Mouse (Mus musculus) forebrain, embryonic 15.5 days (tissue): ENCODE results near the gene Gm48551. TPM values are rescaled to one million over a fixed set of nuclear protein-coding genes. Genes with fewer than 3 reads are reported as not detected.
A peak's percentile ranks its signal among the peaks of the same experiment; 100 is the strongest.

Experiments used
- ATAC-seq: fragments of 200-750 bp; cut with Nextera tagmentation; replicated peaks from 2 replicates; pipeline ENCODE4 v1.8.0; 2017; ENCODE audit warnings: mild to moderate bottlenecking, moderate TSS enrichment, moderate library complexity
- H3K27ac ChIP-seq: fragments of 300-500 bp; sonication (generic); replicated peaks from 2 replicates; pipeline ENCODE4 v1.5.1; 2015; ENCODE audit warnings: mild to moderate bottlenecking, inconsistent platforms
- H3K27me3 ChIP-seq: fragments of 300-500 bp; sonication (generic); 2 replicates; pipeline ENCODE4 v1.6.1; 2015; ENCODE audit warnings: inconsistent platforms
- H3K36me3 ChIP-seq: fragments of 300-500 bp; sonication (generic); 2 replicates; pipeline ENCODE4 v1.6.1; 2015; ENCODE audit warnings: mild to moderate bottlenecking, inconsistent platforms
- H3K4me1 ChIP-seq: fragments of 300-500 bp; sonication (generic); 2 replicates; pipeline ENCODE4 v1.6.1; 2015; ENCODE audit warnings: inconsistent platforms
- H3K4me2 ChIP-seq: fragments of 300-500 bp; sonication (generic); replicated peaks from 2 replicates; pipeline ENCODE4 v1.6.1; 2015; ENCODE audit warnings: mild to moderate bottlenecking, inconsistent platforms
- H3K4me3 ChIP-seq: fragments of 300-500 bp; sonication (generic); 2 replicates; pipeline ENCODE4 v1.5.1; 2015; ENCODE audit warnings: mild to moderate bottlenecking, inconsistent platforms
- H3K9ac ChIP-seq: fragments of 300-500 bp; sonication (generic); replicated peaks from 2 replicates; pipeline ENCODE4 v1.6.1; 2015; ENCODE audit warnings: mild to moderate bottlenecking, inconsistent platforms
- H3K9me3 ChIP-seq: fragments of 300-500 bp; sonication (generic); 2 replicates; pipeline ENCODE4 v1.6.1; 2016; ENCODE audit warnings: inconsistent platforms
- WGBS: fragments of 180-500 bp; shearing (Covaris S2); methylation state at CpG from one replicate; pipeline ENCODE4 v1.1.7; 2015; ENCODE audit warnings: mixed read lengths; 5-methylcytosine and 5-hydroxymethylcytosine counted together
- polyA plus RNA-seq: library from polyadenylated mRNA; unstranded; fragments of >200 nt; fragmentation: Nextera tagmentation; extraction: Ambion mirVana; gene quantifications from 2 replicates; pipeline ENCODE4 v1.2.1, GENCODE M21; 2015

The Gm48551 gene
- polyA plus RNA-seq, 1 experiment from 2014 or later, result 6.6 TPM

DNA sequence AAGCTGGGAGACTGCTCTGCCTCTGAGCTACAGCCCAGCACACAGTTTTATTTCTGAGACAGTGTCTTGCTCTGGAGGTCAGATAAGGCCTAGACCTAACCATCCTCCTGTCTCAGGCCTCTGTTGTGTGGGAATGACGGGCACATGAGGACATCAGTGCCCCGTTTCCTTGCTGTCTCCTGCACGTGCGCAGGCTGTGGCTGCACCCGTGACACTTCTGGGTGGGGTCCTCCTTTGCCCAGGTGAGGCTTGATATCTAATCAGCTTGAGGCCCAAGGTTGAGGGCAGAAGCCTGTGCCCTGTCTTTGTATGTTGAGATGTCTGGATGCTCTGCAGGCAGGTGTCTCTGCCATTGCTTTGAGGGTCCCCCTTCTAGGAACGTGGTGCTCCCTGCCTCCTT is 8.0 kb downstream of the Gm48551 start:
- Histone ChIP-seq H3K4me2 (no peak overlapping the region), H3K4me1 (peaks cover 21% of the 10 kb centered on the region), H3K4me3 (no peak overlapping the region), H3K36me3 (peaks cover 13% of the 10 kb centered on the region), H3K27me3 (no peaks in the 10 kb centered on the region), H3K27ac (no peak overlapping the region), H3K9me3 (no peaks in the 10 kb centered on the region), H3K9ac (no peak overlapping the region)
- ATAC-seq, result no peak
- 84% methylated on average over 6 of the region's 6 CpGs for WGBS

DNA sequence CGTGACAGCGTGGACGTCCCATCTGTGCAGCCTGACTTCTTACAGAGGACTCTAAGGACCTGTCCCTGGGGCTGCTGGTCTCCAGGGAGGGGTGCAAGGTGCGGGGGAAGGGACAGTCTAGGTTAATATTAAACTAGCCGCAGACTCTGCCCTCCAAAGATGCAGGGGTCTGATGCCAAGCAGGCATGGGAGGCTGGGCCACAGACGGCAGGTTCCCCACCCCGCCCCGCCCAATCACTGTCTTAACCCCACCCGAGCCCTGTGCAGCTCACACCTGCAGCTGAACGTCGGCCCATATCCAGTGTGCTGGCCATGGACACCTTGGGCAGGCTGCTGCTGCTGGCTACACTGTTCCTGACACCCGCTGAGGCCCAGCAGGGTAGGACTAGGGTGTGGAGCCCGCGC is 8.5 kb downstream of the Gm48551 start, which contains the start of gene Smim24:
TSS of gene Smim24 (plus strand) at position 271 of the 405 bp plus-strand sequence.
- H3K4me3 ChIP-seq, result peak within 1 kb of the TSS; percentile 20
- H3K9me3 ChIP-seq, result no peaks in the 10 kb centered on the region
- H3K4me1 ChIP-seq, result peaks cover 21% of the 10 kb centered on the region
- H3K27me3 ChIP-seq, result no peaks in the 10 kb centered on the region
- 74% methylated on average over 14 of the region's 14 CpGs for WGBS
- no peak within 1 kb of the TSS for H3K27ac ChIP-seq
- peak within 1 kb of the TSS; percentile 36 for H3K4me2 ChIP-seq
- no peak for ATAC-seq
- peaks cover 7% of the 10 kb centered on the region for H3K36me3 ChIP-seq
- H3K9ac ChIP-seq, result peak within 1 kb of the TSS; percentile 37

DNA sequence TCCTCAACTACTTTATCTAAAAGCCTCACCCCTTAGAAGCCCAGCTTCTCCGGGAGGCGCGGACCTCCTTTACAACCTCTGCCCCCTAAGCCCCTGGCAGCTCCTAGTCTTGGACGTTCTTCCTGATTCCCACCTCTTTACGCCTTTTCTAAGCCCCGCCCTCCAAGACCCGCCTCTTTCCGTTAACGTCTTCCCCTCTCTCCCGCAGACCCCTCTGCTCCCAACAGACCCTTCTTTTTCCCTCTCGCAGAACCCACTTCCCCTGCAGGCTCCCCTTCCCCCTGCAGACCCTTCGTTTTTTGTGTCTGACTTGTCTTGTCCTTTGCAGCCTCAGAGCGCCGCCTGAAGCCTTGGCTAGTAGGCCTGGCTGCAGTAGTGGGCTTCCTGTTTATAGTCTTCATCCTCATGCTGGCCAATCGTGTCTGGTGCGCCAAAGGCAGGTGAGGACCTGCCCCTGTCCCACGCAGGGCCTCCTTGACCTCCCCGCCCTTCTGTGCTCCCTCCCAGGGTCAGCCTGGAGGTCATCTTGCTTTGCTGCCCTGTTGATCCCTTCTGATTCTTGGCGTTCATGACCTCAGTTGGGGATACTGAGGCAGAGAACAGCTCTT is 9.3 kb downstream of the Gm48551 start:
- Histone ChIP-seq H3K4me1 (peaks cover 21% of the 10 kb centered on the region), H3K27me3 (no peaks in the 10 kb centered on the region), H3K4me2 (peak overlapping the region; percentile 36), H3K9ac (peak overlapping the region; percentile 37), H3K4me3 (peak overlapping the region; percentile 20), H3K36me3 (no peaks in the 10 kb centered on the region), H3K27ac (no peak overlapping the region), H3K9me3 (no peaks in the 10 kb centered on the region)
- WGBS, result 8% methylated on average over 19 of the region's 19 CpGs
- no peak for ATAC-seq

DNA sequence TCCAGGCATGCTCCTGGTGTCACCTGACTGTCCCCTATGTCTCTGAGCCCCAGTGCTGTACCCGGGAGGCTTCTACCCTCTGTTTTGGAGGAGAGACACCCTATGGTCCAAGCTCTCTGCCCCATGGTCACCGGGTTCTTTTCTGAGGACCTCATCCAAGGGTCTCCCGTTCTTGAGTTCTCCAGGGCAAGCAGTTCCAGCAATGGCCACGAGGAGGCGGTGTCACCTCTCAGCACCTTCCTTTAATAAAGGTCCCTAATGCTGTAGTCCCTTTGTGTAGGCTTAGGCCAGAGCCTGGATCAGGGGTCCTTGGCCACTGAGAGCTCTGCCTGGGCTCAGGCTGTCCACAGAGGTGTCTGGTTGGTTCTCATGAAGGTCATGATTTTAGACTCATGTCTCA is 10.9 kb downstream of the Gm48551 start:
- 16% methylated on average over 5 of the region's 5 CpGs for WGBS
- H3K4me3 ChIP-seq, result no peak overlapping the region
- H3K9me3 ChIP-seq, result no peaks in the 10 kb centered on the region
- no peak overlapping the region for H3K4me2 ChIP-seq
- no peak for ATAC-seq
- no peak overlapping the region for H3K9ac ChIP-seq
- H3K36me3 ChIP-seq, result 0 out of 2 replicates have a peak, but pooled peaks cover 2% of the 10 kb centered on the region
- no peaks in the 10 kb centered on the region for H3K27me3 ChIP-seq
- H3K27ac ChIP-seq, result 0 out of 2 replicates have a peak overlapping the region, but pooled peaks have one; percentile 17
- H3K4me1 ChIP-seq, result peaks cover 26% of the 10 kb centered on the region

DNA sequence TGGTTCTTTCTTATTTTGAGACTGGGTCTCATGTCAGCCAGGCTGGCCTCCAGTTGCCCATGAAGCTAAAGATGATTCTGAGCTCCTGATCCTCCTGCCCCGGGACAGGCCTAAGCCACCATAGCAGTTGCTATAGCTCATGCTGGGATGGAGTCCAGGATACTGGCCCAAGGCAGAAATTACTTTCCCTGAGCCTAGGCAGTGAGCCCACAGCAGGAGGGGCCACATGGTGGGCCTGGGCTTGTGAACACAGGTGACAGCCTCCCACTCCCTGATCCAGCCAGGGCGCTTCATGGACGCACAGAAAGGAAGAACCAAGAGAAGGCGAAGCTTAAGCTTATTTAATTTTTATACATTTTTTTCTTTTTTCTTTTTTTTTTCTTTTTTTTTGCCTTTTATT is 11.6 kb downstream of the Gm48551 start:
- WGBS, result 78% methylated on average over 4 of the region's 4 CpGs
- no peaks in the 10 kb centered on the region for H3K9me3 ChIP-seq
- H3K4me3 ChIP-seq, result no peak overlapping the region
- 0 out of 2 replicates have a peak overlapping the region, but pooled peaks have one; percentile 14 for H3K27ac ChIP-seq
- peaks cover 33% of the 10 kb centered on the region for H3K4me1 ChIP-seq
- no peak for ATAC-seq
- H3K9ac ChIP-seq, result 0 out of 2 replicates have a peak overlapping the region, but pooled peaks have one; percentile 21
- H3K27me3 ChIP-seq, result no peaks in the 10 kb centered on the region
- no peak overlapping the region for H3K4me2 ChIP-seq
- H3K36me3 ChIP-seq, result peaks cover 7% of the 10 kb centered on the region; the same call in 1 of the 2 replicates

DNA sequence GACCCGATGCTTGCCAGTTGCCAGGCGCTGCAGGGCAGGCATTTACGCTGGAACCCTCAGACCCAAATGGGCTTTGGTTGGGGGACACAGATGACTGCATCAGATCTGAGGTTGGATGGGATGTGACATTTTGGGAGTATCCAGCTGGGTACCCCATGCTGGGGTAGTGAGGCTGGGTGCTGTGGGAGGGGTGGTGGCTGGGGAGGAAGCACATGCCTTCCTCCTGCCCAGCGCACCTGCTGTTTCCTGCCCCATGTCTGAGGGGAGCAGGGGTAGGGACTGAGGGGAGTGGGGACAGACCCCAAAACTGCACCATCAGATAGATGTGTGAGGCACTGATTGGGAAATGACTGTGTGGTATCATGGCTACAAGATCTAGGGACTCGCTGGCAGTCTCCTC is 12.5 kb downstream of the Gm48551 start:
- Histone ChIP-seq H3K4me2 (no peak overlapping the region), H3K9ac (peak overlapping the region; percentile 21; the same call in 1 of the 2 replicates), H3K36me3 (peaks cover 7% of the 10 kb centered on the region; the same call in 1 of the 2 replicates), H3K4me1 (peaks cover 42% of the 10 kb centered on the region), H3K4me3 (no peak overlapping the region), H3K27me3 (no peaks in the 10 kb centered on the region), H3K9me3 (no peaks in the 10 kb centered on the region), H3K27ac (no peak overlapping the region; the same call in 1 of the 2 replicates)
- 67% methylated on average over 5 of the region's 5 CpGs for WGBS
- ATAC-seq, result no peak

DNA sequence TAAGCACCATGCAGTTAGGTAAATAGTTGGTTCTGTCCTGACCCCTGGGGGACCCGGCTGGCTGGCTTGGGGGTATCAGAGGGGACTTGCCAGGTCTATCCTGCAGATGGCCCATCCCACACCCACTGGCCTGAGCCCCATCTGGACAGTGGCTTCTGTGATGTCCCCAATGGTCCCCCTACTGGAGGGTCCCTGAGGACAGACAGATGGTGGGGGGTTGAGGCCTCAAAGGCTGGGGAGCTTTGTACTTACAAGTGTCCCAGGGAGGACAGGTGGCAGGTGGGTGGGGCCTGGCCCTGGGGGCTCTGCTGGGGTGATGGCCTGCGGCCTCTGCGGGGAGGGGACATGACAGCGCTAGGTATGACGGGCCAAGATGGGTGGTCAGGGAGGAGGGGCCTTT is 15.0 kb downstream of the Gm48551 start:
- no peak for ATAC-seq
- no peaks in the 10 kb centered on the region for H3K9me3 ChIP-seq
- 71% methylated on average over 5 of the region's 5 CpGs for WGBS
- H3K36me3 ChIP-seq, result peaks cover 7% of the 10 kb centered on the region; the same call in 1 of the 2 replicates
- H3K27me3 ChIP-seq, result peaks cover under 1% of the 10 kb centered on the region; the same call in 1 of the 2 replicates
- no peak overlapping the region for H3K9ac ChIP-seq
- no peak overlapping the region for H3K4me3 ChIP-seq
- peaks cover 48% of the 10 kb centered on the region for H3K4me1 ChIP-seq
- H3K27ac ChIP-seq, result no peak overlapping the region
- 0 out of 2 replicates have a peak overlapping the region, but pooled peaks have one; percentile 43 for H3K4me2 ChIP-seq

DNA sequence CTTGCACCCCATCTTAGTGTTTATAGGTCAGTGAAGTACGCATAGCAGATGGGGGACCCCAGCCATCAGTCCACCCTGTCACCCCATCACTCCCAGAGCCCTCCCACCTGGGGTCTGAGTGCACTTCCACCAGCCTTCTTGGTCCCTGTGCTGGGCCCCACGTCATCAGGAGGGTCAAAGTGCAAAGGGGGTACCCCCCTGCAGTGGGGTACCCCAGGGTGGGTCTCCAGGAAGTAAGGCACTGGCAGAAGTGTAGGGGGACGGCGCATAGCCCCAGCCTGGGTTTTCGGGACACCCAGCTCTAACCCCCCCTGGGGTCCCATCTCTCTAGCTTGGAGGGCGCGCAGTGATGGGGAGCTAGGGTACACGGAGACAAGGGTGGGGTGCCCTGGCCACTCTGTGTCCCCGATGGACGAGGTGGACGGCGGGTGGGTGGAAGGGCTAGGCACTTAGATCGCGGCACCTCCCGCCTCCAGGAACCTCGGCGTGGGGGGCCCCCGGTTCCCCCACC is 15.6 kb downstream of the Gm48551 start:
- Histone ChIP-seq H3K27me3 (peaks cover 6% of the 10 kb centered on the region; the same call in 1 of the 2 replicates), H3K27ac (no peak overlapping the region; the same call in 1 of the 2 replicates), H3K9me3 (no peaks in the 10 kb centered on the region), H3K4me3 (0 out of 2 replicates have a peak overlapping the region, but pooled peaks have one; percentile 26), H3K4me2 (peak overlapping the region; percentile 43), H3K9ac (no peak overlapping the region), H3K36me3 (peaks cover 10% of the 10 kb centered on the region; the same call in 1 of the 2 replicates), H3K4me1 (peaks cover 48% of the 10 kb centered on the region)
- ATAC-seq, result no peak
- WGBS, result 82% methylated on average over 18 of the region's 18 CpGs

DNA sequence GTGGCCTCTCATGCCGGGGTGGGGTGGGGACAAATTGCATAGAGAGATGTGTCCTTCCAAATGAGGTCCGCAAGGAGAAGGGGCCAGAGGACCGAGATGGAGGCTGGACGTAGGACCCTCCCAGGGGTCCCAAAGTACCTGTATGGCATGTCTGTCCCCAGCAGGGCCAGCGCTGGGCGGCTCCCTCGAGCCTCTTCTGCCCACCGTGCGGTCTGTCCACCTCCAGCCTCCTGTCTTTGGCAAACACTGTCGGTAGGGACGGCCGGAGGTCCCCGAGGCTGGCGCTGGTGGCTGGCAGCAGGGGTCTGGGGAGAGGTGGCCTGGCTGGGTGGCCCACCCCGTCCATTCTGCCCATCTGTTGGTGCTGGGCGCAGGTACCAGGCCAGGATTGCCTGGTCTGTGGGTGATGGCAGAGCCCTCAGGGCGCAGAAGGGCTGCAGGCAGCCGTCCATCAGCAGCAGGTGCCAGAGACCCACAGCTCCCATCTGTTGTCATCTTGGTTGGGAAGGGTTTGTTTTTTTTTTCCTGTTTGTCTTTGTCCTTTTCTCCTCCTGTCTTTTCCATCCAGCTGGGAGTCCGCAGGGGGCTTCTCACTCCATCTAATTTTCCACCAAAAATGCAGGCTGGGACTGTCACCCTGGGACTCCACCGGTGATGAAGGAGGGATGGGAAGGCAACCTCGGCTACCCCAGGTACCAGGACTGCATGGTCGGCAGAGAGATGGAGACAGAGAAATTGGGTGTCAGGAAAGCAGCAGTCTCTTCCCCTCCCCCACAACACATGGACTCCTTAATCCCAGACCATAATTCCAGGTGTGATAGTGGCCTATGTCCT is 16.3 kb downstream of the Gm48551 start:
- WGBS, result 45% methylated on average over 21 of the region's 22 CpGs
- H3K9me3 ChIP-seq, result no peaks in the 10 kb centered on the region
- H3K36me3 ChIP-seq, result peaks cover 11% of the 10 kb centered on the region; the same call in 1 of the 2 replicates
- ATAC-seq, result no peak
- H3K9ac ChIP-seq, result peak overlapping the region; percentile 34; the same call in 1 of the 2 replicates
- H3K4me1 ChIP-seq, result peaks cover 48% of the 10 kb centered on the region
- peaks cover 7% of the 10 kb centered on the region; the same call in 1 of the 2 replicates for H3K27me3 ChIP-seq
- H3K4me2 ChIP-seq, result peak overlapping the region; percentile 43
- H3K4me3 ChIP-seq, result peak overlapping the region; percentile 26
- H3K27ac ChIP-seq, result peak overlapping the region; percentile 79

DNA sequence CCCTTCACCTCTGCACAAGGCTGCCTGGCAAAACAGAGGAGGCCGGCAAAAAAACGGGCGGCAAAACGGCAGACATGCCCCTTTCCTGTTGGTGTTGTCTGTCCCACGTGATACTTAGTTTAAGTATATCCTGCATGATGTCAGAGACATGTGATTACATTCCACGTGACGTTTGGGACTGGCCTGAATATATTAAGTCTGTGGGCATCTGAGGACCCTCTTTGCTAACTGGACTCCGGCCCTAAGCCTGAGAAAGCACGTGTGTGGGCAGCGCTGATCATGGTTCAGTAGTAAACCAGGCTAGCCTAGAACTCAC is 16.9 kb downstream of the Gm48551 start:
- Histone ChIP-seq H3K27ac (peak overlapping the region; percentile 79), H3K4me3 (peak overlapping the region; percentile 26), H3K9ac (no peak overlapping the region), H3K27me3 (peaks cover 7% of the 10 kb centered on the region; the same call in 1 of the 2 replicates), H3K4me2 (peak overlapping the region; percentile 43), H3K36me3 (peaks cover 17% of the 10 kb centered on the region; the same call in 1 of the 2 replicates), H3K4me1 (peaks cover 48% of the 10 kb centered on the region), H3K9me3 (no peaks in the 10 kb centered on the region)
- no peak for ATAC-seq
- 32% methylated on average over 10 of the region's 10 CpGs for WGBS

DNA sequence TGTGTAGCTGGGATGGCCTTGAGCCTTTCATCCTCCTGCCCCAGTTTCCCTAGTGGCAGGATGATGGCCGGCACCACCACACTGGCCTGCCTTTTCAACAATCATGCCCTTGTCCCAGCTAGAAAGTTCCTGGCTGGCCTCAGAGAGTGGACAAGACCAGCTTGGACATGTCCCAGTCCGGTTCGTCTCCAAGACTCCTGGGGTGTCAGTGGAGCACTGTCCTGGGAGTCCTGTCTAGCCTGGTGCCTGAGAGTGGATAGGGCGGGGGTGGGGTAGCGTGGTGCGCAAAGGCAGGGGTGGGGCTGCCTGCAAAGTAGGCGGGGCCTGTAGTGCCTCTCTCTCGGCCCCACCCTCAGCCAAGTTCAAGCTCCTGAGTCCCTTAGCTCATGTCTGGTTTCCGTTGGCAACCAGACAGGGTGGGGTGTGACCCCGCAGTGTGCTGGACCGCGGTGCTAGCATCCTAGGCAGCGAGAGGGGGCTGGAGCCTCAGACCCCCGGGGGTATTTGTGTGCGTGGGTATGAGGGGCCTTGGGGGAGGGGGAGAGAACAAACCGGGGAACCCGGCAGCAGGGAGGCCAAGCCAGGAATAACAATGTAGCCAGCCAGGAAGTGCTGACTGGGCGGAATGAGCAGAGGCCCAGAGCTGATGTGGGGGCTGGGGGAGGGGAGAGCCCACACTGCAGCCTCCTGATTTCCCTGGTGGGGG is 17.4 kb downstream of the Gm48551 start:
- WGBS, result 6% methylated on average over 18 of the region's 18 CpGs
- Histone ChIP-seq H3K36me3 (peaks cover 19% of the 10 kb centered on the region; the same call in 1 of the 2 replicates), H3K4me3 (no peak overlapping the region), H3K4me2 (peak overlapping the region; percentile 26), H3K4me1 (peaks cover 42% of the 10 kb centered on the region), H3K27me3 (peaks cover 7% of the 10 kb centered on the region; the same call in 1 of the 2 replicates), H3K27ac (peak overlapping the region; percentile 79), H3K9me3 (no peaks in the 10 kb centered on the region), H3K9ac (0 out of 2 replicates have a peak overlapping the region, but pooled peaks have one; percentile 7)
- ATAC-seq, result peak; percentile 53
